Mouse (Mus musculus): ENCODE measurements around the gene Leng9.
"Not testable (repeated sequence)": the region's sequence is repeated elsewhere in the genome, so short reads cannot be mapped to it uniquely, and the experiment has no call there.

Gene Leng9

GRCm38 (mm10) chr7:4150059-4150541 is at the start of gene Leng9:
Leng9 (minus strand) TSS chr7:4150374.
- peak; percentile 61 to 82 for DNase-seq (ENCODE audit: low spot score in 2 of 2)

GRCm38 (mm10) chr7:4178438-4178837 is 28.3 kb upstream of the Leng9 start:
- DNase-seq (ENCODE audit: low spot score in 2 of 2) = no peak

- no peak for DNase-seq (ENCODE audit: low spot score in 2 of 2)
Observed at GRCm38 (mm10) chr7:4170193-4170938, 20.2 kb upstream of the Leng9 start.

DNA sequence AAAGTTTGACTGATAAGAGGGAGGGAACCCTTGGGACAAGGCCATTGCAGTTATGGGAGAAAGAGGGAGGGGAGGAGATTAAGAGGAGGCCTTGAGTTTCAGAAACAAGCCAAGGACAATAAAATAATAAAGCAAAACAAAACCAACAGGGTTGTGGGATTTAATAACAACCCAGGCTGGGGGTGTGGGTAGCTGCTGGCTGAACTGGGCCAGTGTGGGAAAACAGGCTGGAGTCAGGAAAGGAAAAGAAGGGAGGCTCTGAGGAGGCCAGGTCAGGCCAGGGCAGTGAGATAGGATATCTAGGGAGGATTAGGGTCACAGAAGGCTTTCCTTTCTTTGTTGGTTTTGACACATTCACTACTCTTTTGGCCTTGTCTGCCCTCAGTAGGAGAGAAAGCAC is 16.9 kb upstream of the Leng9 start:
- DNase-seq (ENCODE audit: low spot score in 2 of 2) = no peak

GRCm38 (mm10) chr7:4165286-4165685 is 15.1 kb upstream of the Leng9 start:
- DNase-seq (ENCODE audit: low spot score in 2 of 2) = no peak

DNA sequence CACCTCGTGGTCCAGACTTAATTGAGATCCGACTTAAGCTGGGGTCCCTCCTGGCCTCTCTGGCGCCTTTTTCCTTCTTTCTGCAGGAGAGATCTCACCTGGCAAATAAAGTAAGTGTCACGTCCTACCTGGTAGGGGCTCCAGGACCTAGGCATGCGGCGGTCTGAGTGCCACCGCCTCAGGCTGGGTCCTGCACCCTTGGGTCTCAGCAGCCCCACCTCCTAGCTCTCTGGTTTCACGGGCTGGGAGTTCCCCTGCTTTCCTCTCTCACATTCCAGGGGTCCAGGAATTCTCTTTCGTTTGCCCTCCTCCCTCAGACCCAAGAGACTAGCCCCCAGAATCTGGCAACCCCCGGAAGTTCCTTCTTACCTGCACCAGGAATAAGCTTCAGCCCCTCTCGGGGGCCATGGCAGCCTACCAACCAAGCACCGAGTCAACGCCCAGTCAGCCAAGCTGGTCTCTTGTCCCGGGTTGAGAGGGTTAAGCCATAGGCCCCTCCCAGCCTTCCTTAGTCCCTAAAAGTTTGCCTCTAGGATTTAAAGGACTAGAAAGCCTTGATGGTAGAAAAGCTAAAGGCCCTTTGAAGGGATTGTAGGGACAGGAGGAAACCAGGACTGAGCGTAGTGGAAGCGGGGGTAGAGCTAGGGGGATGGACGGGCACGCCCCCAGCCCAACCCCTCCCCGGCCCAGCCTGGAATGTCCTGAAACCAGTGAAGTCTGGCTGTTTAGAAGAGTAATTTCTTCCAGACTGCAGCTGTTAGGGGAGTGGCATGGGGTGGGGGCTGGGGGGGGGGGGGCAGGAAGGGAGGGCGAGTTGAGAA is 14.1 kb upstream of the Leng9 start, which contains the start of gene Cdc42ep5:
Gene Cdc42ep5 (minus strand): TSS at position 771 of the 821 bp plus-strand sequence.
- DNase-seq (ENCODE audit: low spot score in 2 of 2) = no peak

- no peak for DNase-seq (ENCODE audit: low spot score in 2 of 2)
Observed at GRCm38 (mm10) chr7:4163571-4164072, 13.4 kb upstream of the Leng9 start.

DNA sequence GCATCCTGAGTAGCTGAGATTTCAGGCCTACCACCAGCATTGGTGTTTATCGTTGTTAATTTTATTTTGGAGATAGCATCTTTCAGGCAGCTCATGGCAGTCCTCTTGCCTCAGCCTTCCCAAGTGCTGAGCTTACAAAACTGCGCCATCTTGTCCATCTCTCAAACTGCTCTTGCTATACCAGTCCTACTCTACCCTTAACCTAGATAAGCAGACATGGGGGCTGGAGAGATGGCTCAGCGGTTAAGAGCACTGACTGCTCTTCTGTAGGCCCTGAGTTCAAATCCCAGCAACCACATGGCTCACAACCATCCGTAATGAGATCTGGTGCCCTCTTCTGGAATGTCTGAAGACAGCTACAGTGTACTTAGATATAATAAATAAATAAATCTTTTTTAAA is 11.4 kb upstream of the Leng9 start:
- not testable (repeated sequence) for DNase-seq (ENCODE audit: low spot score in 2 of 2)

DNA sequence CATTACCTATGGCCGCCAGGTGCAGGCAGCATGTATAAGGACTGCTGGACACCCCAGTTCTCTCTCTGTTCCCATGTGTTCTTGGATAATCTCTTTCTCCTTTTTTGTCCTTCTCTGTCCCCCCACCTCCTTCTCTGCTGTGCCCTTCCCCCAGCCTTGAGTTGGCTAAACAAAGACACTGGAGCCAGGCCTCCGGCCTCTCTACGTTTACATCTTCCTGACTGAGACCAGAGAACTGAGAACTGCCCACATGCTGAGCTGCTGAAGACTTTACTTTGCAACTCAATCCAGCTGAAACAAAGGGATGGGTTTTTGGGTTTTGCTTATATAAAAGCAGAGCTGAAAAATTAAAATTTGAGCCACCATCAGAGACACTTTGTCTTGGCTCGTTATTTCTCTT is 4.8 kb upstream of the Leng9 start:
- no peak for DNase-seq (ENCODE audit: low spot score in 2 of 2)

- DNase-seq (ENCODE audit: low spot score in 2 of 2) = no peak
Observed at GRCm38 (mm10) chr7:4154356-4154755, 4.2 kb upstream of the Leng9 start.

GRCm38 (mm10) chr7:4151241-4151640 is 1.1 kb upstream of the Leng9 start:
- DNase-seq (ENCODE audit: low spot score in 2 of 2) = peak in 1 of 2 experiments; percentile 63

DNA sequence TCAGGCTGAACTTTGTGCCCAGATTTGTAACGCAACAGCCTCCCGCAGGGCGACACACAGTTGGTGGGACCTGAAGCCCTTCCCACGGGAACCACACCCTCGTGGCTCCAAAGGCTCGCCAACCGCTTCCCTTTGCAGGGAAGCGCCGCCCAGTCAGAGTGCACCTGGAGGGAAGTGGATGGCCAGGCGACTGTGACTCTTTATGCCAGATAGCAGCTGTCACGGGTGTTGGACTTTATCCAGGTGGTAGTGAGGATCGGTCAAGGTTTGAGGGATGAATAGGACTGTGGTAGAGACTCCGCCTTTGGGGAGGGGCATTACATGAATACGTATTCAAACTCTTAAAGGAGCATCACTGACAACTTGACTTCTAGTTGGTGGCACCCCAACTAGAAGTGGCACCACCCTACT is 642 bp upstream of the Leng9 start:
- peak in 1 of 2 experiments; percentile 67 for DNase-seq (ENCODE audit: low spot score in 2 of 2)

DNA sequence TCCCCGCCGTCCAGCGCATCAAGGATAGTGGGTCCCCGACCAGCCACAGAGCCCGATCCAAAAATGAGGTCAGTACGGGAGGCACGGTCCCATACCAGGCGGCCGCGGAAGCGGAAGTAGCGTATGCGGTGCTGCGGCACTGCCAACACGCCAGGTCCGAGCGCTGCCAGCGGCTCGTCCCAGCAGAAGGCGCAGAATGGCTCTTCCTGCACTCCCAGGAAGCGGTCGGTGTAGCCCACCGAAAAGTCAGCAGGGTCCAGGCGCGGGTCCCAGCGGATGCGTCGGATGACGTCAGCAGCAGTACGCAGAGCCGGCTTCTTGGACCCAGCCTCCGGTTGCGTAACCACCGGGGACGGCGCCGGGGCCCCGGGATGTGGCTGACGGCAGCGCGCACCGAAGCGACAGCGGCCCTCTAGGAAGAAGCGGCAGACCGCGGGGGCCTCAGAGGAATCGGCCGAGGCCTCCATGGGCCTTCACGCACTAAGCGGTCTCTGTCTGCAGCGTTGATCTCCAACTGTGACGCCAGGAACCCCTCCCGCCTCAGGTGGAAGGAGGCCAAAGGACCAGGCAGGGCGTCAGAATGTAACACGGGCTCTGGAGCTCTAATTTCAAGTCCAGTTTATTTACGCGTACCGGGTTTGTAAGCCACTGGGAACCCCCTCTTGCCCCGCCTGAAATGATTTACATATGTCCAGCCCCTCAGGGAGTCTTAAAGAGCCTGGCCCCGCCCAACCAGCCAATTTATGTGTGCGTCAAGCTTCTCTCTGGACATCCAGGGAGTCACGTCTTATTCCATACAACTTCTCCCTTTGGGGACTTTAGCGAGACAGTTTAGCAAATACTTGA is 742 bp downstream of the Leng9 start:
- DNase-seq (ENCODE audit: low spot score in 2 of 2) = peak; percentile 66 to 86

- DNase-seq (ENCODE audit: low spot score in 2 of 2) = peak in 1 of 2 experiments; percentile 70
Observed at GRCm38 (mm10) chr7:4148341-4149208, 1.6 kb downstream of the Leng9 start.

- DNase-seq (ENCODE audit: low spot score in 2 of 2) = no peak
Observed at GRCm38 (mm10) chr7:4147836-4148235, 2.3 kb downstream of the Leng9 start.

DNA sequence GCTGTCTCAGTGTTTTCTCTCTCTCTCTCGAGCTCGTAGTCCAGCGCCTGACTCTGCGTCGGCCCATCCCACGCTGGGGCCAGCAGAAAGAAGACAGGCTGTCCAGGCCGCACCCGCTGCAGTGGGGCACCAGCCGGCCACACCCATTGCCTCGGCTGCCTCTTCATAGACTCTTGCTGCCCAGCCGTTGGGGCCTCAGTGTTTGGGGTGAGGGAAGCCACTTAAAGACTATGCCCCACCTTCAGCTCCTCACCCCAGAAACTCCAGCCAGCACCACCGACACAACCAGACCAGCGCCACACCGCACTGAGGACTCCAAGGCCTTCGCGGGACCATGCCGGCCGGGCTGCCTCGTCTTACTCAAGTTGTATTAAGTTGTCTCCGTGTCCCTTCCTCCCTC is 2.8 kb downstream of the Leng9 start:
- DNase-seq (ENCODE audit: low spot score in 2 of 2) = peak in 1 of 2 experiments; percentile 63

DNA sequence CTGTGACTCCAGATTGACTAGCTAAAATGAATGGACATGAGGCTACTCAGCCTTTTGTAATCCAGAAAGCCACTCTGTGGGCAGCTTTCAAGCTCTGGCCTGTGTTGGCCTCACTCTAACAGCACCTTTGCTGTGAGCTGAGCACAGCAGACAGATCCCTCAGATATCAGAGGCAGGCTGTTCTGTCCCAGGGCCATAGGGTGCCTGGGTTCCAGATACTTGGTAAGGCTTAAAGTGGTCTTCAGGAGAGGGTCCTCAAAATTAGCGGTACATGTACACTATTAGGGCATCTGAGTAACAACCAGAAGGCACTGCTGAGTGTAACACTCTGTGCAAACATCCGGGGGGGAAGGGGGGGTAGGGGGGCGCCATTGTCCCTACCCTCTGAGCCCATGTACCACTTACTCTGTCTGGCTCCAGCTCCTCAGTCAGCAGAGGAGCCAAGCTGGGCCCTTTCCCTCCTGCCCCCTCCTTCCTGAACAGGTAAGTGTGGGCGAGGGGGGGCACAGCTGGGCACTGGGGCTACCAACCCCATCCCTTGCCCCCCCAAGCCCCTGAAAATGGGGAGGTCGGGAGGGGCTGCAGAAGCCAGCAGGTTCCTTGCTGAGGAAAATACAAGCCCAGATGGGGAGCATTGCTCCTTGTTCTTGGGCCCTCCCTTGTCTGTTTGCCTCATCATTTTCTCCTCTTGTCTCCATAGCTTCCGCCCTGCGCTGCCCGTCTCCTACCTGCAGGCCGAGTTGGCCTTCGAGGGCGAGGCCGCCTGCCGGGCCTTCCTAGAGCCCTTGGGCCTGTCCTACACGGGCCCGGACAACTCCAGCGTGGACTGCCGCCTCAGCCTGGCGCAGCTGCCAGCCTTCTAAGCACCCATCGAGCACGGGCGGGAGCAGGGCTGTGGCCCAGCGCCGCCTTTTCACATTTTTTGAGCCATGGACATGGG is 3.7 kb downstream of the Leng9 start:
- DNase-seq (ENCODE audit: low spot score in 2 of 2) = peak in 1 of 2 experiments; percentile 62

GRCm38 (mm10) chr7:4145552-4146190 is 4.5 kb downstream of the Leng9 start:
- peak; percentile 52 to 78 for DNase-seq (ENCODE audit: low spot score in 2 of 2)
